Mouse (Mus musculus) liver, embryonic 12.5 days (tissue): Measurements from ENCODE around the gene Igf2bp3. TPM values are rescaled to one million over a fixed set of nuclear protein-coding genes. Genes with fewer than 3 reads are reported as not detected.

Experiments
- ATAC-seq: fragments of 200-750 bp; cut with Nextera tagmentation; 2 replicates; pipeline ENCODE4 v1.8.0; 2017; ENCODE audit warnings: moderate number of reproducible peaks, mild to moderate bottlenecking, moderate library complexity
- H3K27ac ChIP-seq: fragments of 300-500 bp; sonication (generic); 2 replicates; pipeline ENCODE4 v1.5.1; 2016; ENCODE audit warnings: mild to moderate bottlenecking
- H3K27me3 ChIP-seq: fragments of 300-500 bp; sonication (generic); replicated peaks from 2 replicates; pipeline ENCODE4 v1.6.1; 2016; ENCODE audit warnings: mild to moderate bottlenecking, moderate library complexity
- H3K36me3 ChIP-seq: fragments of 300-500 bp; sonication (generic); 2 replicates; pipeline ENCODE4 v1.6.1; 2016; ENCODE audit warnings: mild to moderate bottlenecking, moderate library complexity
- H3K4me1 ChIP-seq: fragments of 300-500 bp; sonication (generic); 2 replicates; pipeline ENCODE4 v1.6.1; 2016
- H3K4me2 ChIP-seq: fragments of 300-500 bp; sonication (generic); 2 replicates; pipeline ENCODE4 v1.6.1; 2016; ENCODE audit warnings: mild to moderate bottlenecking, moderate library complexity
- H3K4me3 ChIP-seq: fragments of 300-500 bp; sonication (generic); 2 replicates; pipeline ENCODE4 v1.5.1; 2016; ENCODE audit warnings: mild to moderate bottlenecking, moderate library complexity
- H3K9ac ChIP-seq: fragments of 300-500 bp; sonication (generic); 2 replicates; pipeline ENCODE4 v1.6.1; 2016; ENCODE audit warnings: mild to moderate bottlenecking, moderate library complexity
- H3K9me3 ChIP-seq: fragments of 300-500 bp; sonication (generic); replicated peaks from 2 replicates; pipeline ENCODE4 v1.6.1; 2016; ENCODE audit warnings: mild to moderate bottlenecking, moderate library complexity
- WGBS: fragments of 180-500 bp; shearing (Covaris S2); methylation state at CpG from one replicate; pipeline ENCODE4 v1.1.7; 2016; ENCODE audit not compliant: insufficient replicate concordance; 5-methylcytosine and 5-hydroxymethylcytosine counted together
- polyA plus RNA-seq: library from polyadenylated mRNA; unstranded; fragments of >200 nt; fragmentation: Nextera tagmentation; extraction: Ambion mirVana; gene quantifications from 2 replicates; pipeline ENCODE4 v1.2.1, GENCODE M21; 2016

Igf2bp3 gene
- polyA plus RNA-seq, 1 experiment from 2014 or later, result 33.7 TPM

GRCm38 (mm10) chr6:49166318-49166717 is 48.4 kb downstream of the Igf2bp3 start:
- 69% methylated on average over 8 of the region's 8 CpGs for WGBS
- H3K9ac ChIP-seq, result no peak overlapping the region
- H3K9me3 ChIP-seq, result no peaks in the 10 kb centered on the region
- H3K27ac ChIP-seq, result no peak overlapping the region
- ATAC-seq, result no peak
- H3K4me3 ChIP-seq, result no peak overlapping the region
- H3K27me3 ChIP-seq, result no peaks in the 10 kb centered on the region
- no peak overlapping the region for H3K4me2 ChIP-seq
- peaks cover 27% of the 10 kb centered on the region for H3K4me1 ChIP-seq
- peaks cover 19% of the 10 kb centered on the region for H3K36me3 ChIP-seq

- no peak for ATAC-seq
- Histone ChIP-seq H3K36me3 (peaks cover 19% of the 10 kb centered on the region), H3K9me3 (no peaks in the 10 kb centered on the region), H3K9ac (no peak overlapping the region), H3K27me3 (no peaks in the 10 kb centered on the region), H3K4me2 (no peak overlapping the region), H3K4me3 (no peak overlapping the region), H3K27ac (no peak overlapping the region), H3K4me1 (peaks cover 27% of the 10 kb centered on the region)
- WGBS, result 82% methylated on average over 6 of the region's 6 CpGs
Measured at GRCm38 (mm10) chr6:49165855-49166254, 48.9 kb downstream of the Igf2bp3 start.

- H3K27ac ChIP-seq, result no peak overlapping the region
- peaks cover 19% of the 10 kb centered on the region for H3K36me3 ChIP-seq
- no peak overlapping the region for H3K4me2 ChIP-seq
- no peaks in the 10 kb centered on the region for H3K9me3 ChIP-seq
- H3K4me1 ChIP-seq, result peaks cover 27% of the 10 kb centered on the region
- no peak overlapping the region for H3K9ac ChIP-seq
- H3K27me3 ChIP-seq, result no peaks in the 10 kb centered on the region
- 62% methylated on average over 6 of the region's 6 CpGs for WGBS
- H3K4me3 ChIP-seq, result no peak overlapping the region
- no peak for ATAC-seq
Measured at GRCm38 (mm10) chr6:49165101-49165500, 49.7 kb downstream of the Igf2bp3 start.

GRCm38 (mm10) chr6:49164701-49165100 is 50.1 kb downstream of the Igf2bp3 start:
- Histone ChIP-seq H3K4me3 (no peak overlapping the region), H3K9ac (no peak overlapping the region), H3K4me1 (peaks cover 31% of the 10 kb centered on the region), H3K27me3 (no peaks in the 10 kb centered on the region), H3K4me2 (no peak overlapping the region), H3K27ac (no peak overlapping the region), H3K9me3 (no peaks in the 10 kb centered on the region), H3K36me3 (peaks cover 19% of the 10 kb centered on the region)
- 73% methylated on average over 11 of the region's 11 CpGs for WGBS
- ATAC-seq, result no peak

GRCm38 (mm10) chr6:49159971-49160370 is 54.8 kb downstream of the Igf2bp3 start:
- 65% methylated on average over 2 of the region's 2 CpGs for WGBS
- no peaks in the 10 kb centered on the region for H3K27me3 ChIP-seq

GRCm38 (mm10) chr6:49156826-49157175 is 58.0 kb downstream of the Igf2bp3 start:
- H3K4me1 ChIP-seq, result peaks cover 15% of the 10 kb centered on the region
- no peak for ATAC-seq
- H3K4me3 ChIP-seq, result no peak overlapping the region
- no peaks in the 10 kb centered on the region for H3K27me3 ChIP-seq
- H3K4me2 ChIP-seq, result no peak overlapping the region
- H3K9me3 ChIP-seq, result no peaks in the 10 kb centered on the region
- no peak overlapping the region for H3K27ac ChIP-seq
- 0 out of 2 replicates have a peak, but pooled peaks cover 3% of the 10 kb centered on the region for H3K36me3 ChIP-seq
- 73% methylated on average over 3 of the region's 3 CpGs for WGBS
- H3K9ac ChIP-seq, result no peak overlapping the region

More at GRCm38 (mm10) chr6:49159971-49160370, 54.8 kb downstream of the Igf2bp3 start:
- no peak overlapping the region for H3K27ac ChIP-seq
- peaks cover 18% of the 10 kb centered on the region for H3K4me1 ChIP-seq
- ATAC-seq, result no peak
- peaks cover 9% of the 10 kb centered on the region for H3K36me3 ChIP-seq
- H3K4me2 ChIP-seq, result no peak overlapping the region
- no peaks in the 10 kb centered on the region for H3K9me3 ChIP-seq
- H3K4me3 ChIP-seq, result no peak overlapping the region
- no peak overlapping the region for H3K9ac ChIP-seq

GRCm38 (mm10) chr6:49156170-49156825 is 58.5 kb downstream of the Igf2bp3 start:
- no peak overlapping the region for H3K4me2 ChIP-seq
- H3K4me3 ChIP-seq, result no peak overlapping the region
- 0 out of 2 replicates have a peak, but pooled peaks cover 3% of the 10 kb centered on the region for H3K36me3 ChIP-seq
- H3K9me3 ChIP-seq, result no peaks in the 10 kb centered on the region
- no peaks in the 10 kb centered on the region for H3K27me3 ChIP-seq
- ATAC-seq, result no peak
- peaks cover 15% of the 10 kb centered on the region for H3K4me1 ChIP-seq
- no peak overlapping the region for H3K27ac ChIP-seq
- WGBS, result 80% methylated on average over 5 of the region's 5 CpGs
- H3K9ac ChIP-seq, result no peak overlapping the region

GRCm38 (mm10) chr6:49151465-49151864 is 63.3 kb downstream of the Igf2bp3 start:
- Histone ChIP-seq H3K4me1 (peaks cover 31% of the 10 kb centered on the region), H3K27ac (no peak overlapping the region), H3K36me3 (peaks cover 6% of the 10 kb centered on the region; the same call in 1 of the 2 replicates), H3K9ac (no peak overlapping the region), H3K4me3 (no peak overlapping the region), H3K9me3 (no peaks in the 10 kb centered on the region), H3K4me2 (no peak overlapping the region), H3K27me3 (no peaks in the 10 kb centered on the region)
- ATAC-seq, result no peak
- 79% methylated on average over 4 of the region's 4 CpGs for WGBS

GRCm38 (mm10) chr6:49150349-49151229 is 64.2 kb downstream of the Igf2bp3 start:
- peak; percentile 56; the same call in 1 of the 2 replicates for ATAC-seq
- no peaks in the 10 kb centered on the region for H3K9me3 ChIP-seq
- 70% methylated on average over 9 of the region's 9 CpGs for WGBS
- no peaks in the 10 kb centered on the region for H3K27me3 ChIP-seq
- H3K27ac ChIP-seq, result no peak overlapping the region
- H3K4me3 ChIP-seq, result no peak overlapping the region
- H3K4me2 ChIP-seq, result peak overlapping the region; percentile 10; the same call in 1 of the 2 replicates
- H3K9ac ChIP-seq, result no peak overlapping the region
- peaks cover 40% of the 10 kb centered on the region for H3K4me1 ChIP-seq
- H3K36me3 ChIP-seq, result peaks cover 6% of the 10 kb centered on the region; the same call in 1 of the 2 replicates

GRCm38 (mm10) chr6:49149202-49149930 is 65.4 kb downstream of the Igf2bp3 start:
- Histone ChIP-seq H3K4me1 (peaks cover 46% of the 10 kb centered on the region), H3K4me3 (no peak overlapping the region), H3K4me2 (no peak overlapping the region), H3K27me3 (no peaks in the 10 kb centered on the region), H3K9ac (no peak overlapping the region), H3K9me3 (no peaks in the 10 kb centered on the region), H3K27ac (no peak overlapping the region), H3K36me3 (peaks cover 8% of the 10 kb centered on the region; the same call in 1 of the 2 replicates)
- no peak for ATAC-seq
- 75% methylated on average over 5 of the region's 5 CpGs for WGBS

- H3K4me1 ChIP-seq, result peaks cover 48% of the 10 kb centered on the region
Measured at GRCm38 (mm10) chr6:49148781-49149180, 66.0 kb downstream of the Igf2bp3 start.

More at GRCm38 (mm10) chr6:49148781-49149180, 66.0 kb downstream of the Igf2bp3 start:
- H3K27ac ChIP-seq, result no peak overlapping the region
- no peak overlapping the region for H3K4me3 ChIP-seq
- peaks cover 8% of the 10 kb centered on the region; the same call in 1 of the 2 replicates for H3K36me3 ChIP-seq
- no peaks in the 10 kb centered on the region for H3K27me3 ChIP-seq
- no peak for ATAC-seq
- WGBS, result 73% methylated on average over 4 of the region's 4 CpGs
- no peak overlapping the region for H3K4me2 ChIP-seq
- no peak overlapping the region for H3K9ac ChIP-seq
- no peaks in the 10 kb centered on the region for H3K9me3 ChIP-seq
